Mouse (Mus musculus): ENCODE results near the gene Dst.
A peak's percentile ranks its signal among the peaks of the same experiment; 100 is the strongest.

Gene Dst

GRCm38 (mm10) chr1:33908191-33908962, at the start of gene Dst:
Dst (plus strand) TSS chr1:33908225.
- DNase-seq (ENCODE audit: low read depth, low spot score), result no peak

- DNase-seq (ENCODE audit: low read depth, low spot score), result no peak
These were observed 39.0 kb upstream of the Dst start for GRCm38 (mm10) chr1:33869031-33869430.

- DNase-seq (ENCODE audit: low read depth, low spot score), result no peak
These were observed 38.6 kb upstream of the Dst start for GRCm38 (mm10) chr1:33869437-33869836.

- no peak for DNase-seq (ENCODE audit: low read depth, low spot score)
These were observed 34.5 kb upstream of the Dst start for GRCm38 (mm10) chr1:33873561-33873960.

- DNase-seq (ENCODE audit: low read depth, low spot score), result peak; percentile 52
These were observed 32.3 kb upstream of the Dst start for GRCm38 (mm10) chr1:33875691-33876090.

- DNase-seq (ENCODE audit: low read depth, low spot score), result no peak
These were observed 31.6 kb upstream of the Dst start for GRCm38 (mm10) chr1:33876416-33876815.

GRCm38 (mm10) chr1:33878170-33878569, 29.9 kb upstream of the Dst start:
- DNase-seq (ENCODE audit: low read depth, low spot score), result no peak

GRCm38 (mm10) chr1:33883102-33883839, 24.8 kb upstream of the Dst start:
- DNase-seq (ENCODE audit: low read depth, low spot score), result no peak

GRCm38 (mm10) chr1:33892784-33893183, 15.2 kb upstream of the Dst start:
- DNase-seq (ENCODE audit: low read depth, low spot score), result peak; percentile 56

GRCm38 (mm10) chr1:33896116-33896515, 11.9 kb upstream of the Dst start:
- no peak for DNase-seq (ENCODE audit: low read depth, low spot score)

GRCm38 (mm10) chr1:33896666-33897065, 11.4 kb upstream of the Dst start:
- no peak for DNase-seq (ENCODE audit: low read depth, low spot score)

- no peak for DNase-seq (ENCODE audit: low read depth, low spot score)
These were observed 10.6 kb upstream of the Dst start for GRCm38 (mm10) chr1:33897426-33897825.

- DNase-seq (ENCODE audit: low read depth, low spot score), result no peak
These were observed 9.7 kb upstream of the Dst start for GRCm38 (mm10) chr1:33898373-33898772.

- DNase-seq (ENCODE audit: low read depth, low spot score), result no peak
These were observed 7.8 kb upstream of the Dst start for GRCm38 (mm10) chr1:33900175-33900574.

GRCm38 (mm10) chr1:33903587-33903986, 4.4 kb upstream of the Dst start:
- no peak for DNase-seq (ENCODE audit: low read depth, low spot score)

- DNase-seq (ENCODE audit: low read depth, low spot score), result no peak
These were observed 1.8 kb upstream of the Dst start for GRCm38 (mm10) chr1:33906216-33906615.

- DNase-seq (ENCODE audit: low read depth, low spot score), result peak; percentile 40
These were observed 1.1 kb upstream of the Dst start for GRCm38 (mm10) chr1:33906927-33907326.

GRCm38 (mm10) chr1:33907421-33908190, 419 bp upstream of the Dst start, which contains the start of gene Bend6:
Bend6 (minus strand) TSS chr1:33907816.
- peak; percentile 75 for DNase-seq (ENCODE audit: low read depth, low spot score)

- DNase-seq (ENCODE audit: low read depth, low spot score), result no peak
These were observed 3.6 kb downstream of the Dst start for GRCm38 (mm10) chr1:33911589-33911988.

GRCm38 (mm10) chr1:33916554-33916953, 8.5 kb downstream of the Dst start:
- DNase-seq (ENCODE audit: low read depth, low spot score), result no peak

GRCm38 (mm10) chr1:33922975-33923374, 14.9 kb downstream of the Dst start:
- no peak for DNase-seq (ENCODE audit: low read depth, low spot score)

- DNase-seq (ENCODE audit: low read depth, low spot score), result no peak
These were observed 17.3 kb downstream of the Dst start for GRCm38 (mm10) chr1:33925283-33925682.
